In the genomic region with DNA sequence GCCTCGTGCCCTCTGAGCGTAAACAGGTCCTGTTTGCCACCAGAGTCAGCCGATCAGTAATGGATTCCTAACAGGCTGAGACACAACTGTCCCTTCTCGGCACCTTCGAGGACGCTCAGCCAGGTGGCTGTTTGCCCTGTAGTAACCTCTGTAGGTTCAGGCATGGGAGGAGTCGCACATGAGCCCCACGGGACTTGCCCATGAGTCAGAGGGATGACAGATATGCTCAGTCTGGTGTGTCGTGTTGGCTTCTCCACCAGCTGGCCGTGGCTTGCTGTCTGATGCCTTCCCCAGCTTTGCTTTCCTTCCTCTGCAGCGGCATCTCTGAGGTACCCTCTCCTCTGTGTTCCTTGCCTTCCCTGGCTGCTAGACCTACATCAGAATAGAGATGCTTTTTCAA, we compare ENCODE assay signal across 8 mouse cellular contexts. TPM values are rescaled to one million over a fixed set of nuclear protein-coding genes. Genes with fewer than 3 reads are reported as not detected.
DNase-seq lines count a peak whose midpoint lies in the region; ATAC-seq lines count a peak whose summit lies in the region.

No protein-coding gene starts in this region.

- H3K36me3 ChIP-seq in liver, embryonic 12.5 days = no peaks in the 10 kb centered on the region
- no peaks in the 10 kb centered on the region for H3K36me3 ChIP-seq in embryonic facial prominence, embryonic 14.5 days (ENCODE audit: control insufficient read depth, insufficient read depth, low read length)
- H3K36me3 ChIP-seq in stomach, embryonic 16.5 days (ENCODE audit: control insufficient read depth, insufficient read depth, low read length) = no peaks in the 10 kb centered on the region

- ATAC-seq in liver, embryonic 12.5 days = no peak
- ATAC-seq in embryonic facial prominence, embryonic 14.5 days (ENCODE audit: low read depth) = peak; percentile 20; the same call in 1 of the 2 replicates
- peak; percentile 39; the same call in 1 of the 2 replicates for ATAC-seq in stomach, embryonic 16.5 days (ENCODE audit: insufficient read depth, low FRiP score)

- no peaks in the 10 kb centered on the region for H3K9me3 ChIP-seq in liver, embryonic 12.5 days (replicated peaks)
- no peaks in the 10 kb centered on the region for H3K9me3 ChIP-seq in embryonic facial prominence, embryonic 14.5 days (ENCODE audit: control insufficient read depth, low read length)
- no peaks in the 10 kb centered on the region for H3K9me3 ChIP-seq in stomach, embryonic 16.5 days (replicated peaks; ENCODE audit: control insufficient read depth, low read length)

- peak; percentile 37 for DNase-seq in cerebellum, adult 8-10 months
- no peak for DNase-seq in cerebellum, postnatal 36 days
- peak; percentile 5 for DNase-seq in liver
- DNase-seq in embryonic facial prominence, embryonic 14.5 days (ENCODE audit: low spot score) = peak; percentile 65
- no peak for DNase-seq in gastrocnemius, adult 8-10 months (ENCODE audit: low spot score in 2 of 2)
- DNase-seq in kidney, adult 9 months = no peak

- H3K4me3 ChIP-seq in liver, embryonic 12.5 days = no peak overlapping the region
- no peak overlapping the region for H3K4me3 ChIP-seq in embryonic facial prominence, embryonic 14.5 days (ENCODE audit: low read depth, low read length)
- no peak overlapping the region for H3K4me3 ChIP-seq in stomach, embryonic 16.5 days (replicated peaks; ENCODE audit: low read length)

- H3K27me3 ChIP-seq in liver, embryonic 12.5 days (replicated peaks) = no peaks in the 10 kb centered on the region; the same call in 1 of the 2 replicates
- H3K27me3 ChIP-seq in embryonic facial prominence, embryonic 14.5 days (replicated peaks; ENCODE audit: control insufficient read depth, insufficient read depth, low read length) = no peaks in the 10 kb centered on the region
- H3K27me3 ChIP-seq in stomach, embryonic 16.5 days (ENCODE audit: control insufficient read depth, insufficient read depth, low read length) = 0 out of 2 replicates have a peak, but pooled peaks cover 2% of the 10 kb centered on the region

- H3K27ac ChIP-seq in liver, embryonic 12.5 days = no peak overlapping the region
- no peak overlapping the region for H3K27ac ChIP-seq in embryonic facial prominence, embryonic 14.5 days (replicated peaks; ENCODE audit: low read depth, low read length)
- no peak overlapping the region for H3K27ac ChIP-seq in stomach, embryonic 16.5 days (ENCODE audit: low read length)

- no peak overlapping the region for H3K9ac ChIP-seq in liver, embryonic 12.5 days
- H3K9ac ChIP-seq in embryonic facial prominence, embryonic 14.5 days (ENCODE audit: low read depth, low read length) = no peak overlapping the region
- H3K9ac ChIP-seq in stomach, embryonic 16.5 days (ENCODE audit: low read length) = no peak overlapping the region

- H3K4me1 ChIP-seq in liver, embryonic 12.5 days = peaks cover 54% of the 10 kb centered on the region
- H3K4me1 ChIP-seq in embryonic facial prominence, embryonic 14.5 days (ENCODE audit: control insufficient read depth, insufficient read depth, low read length) = peaks cover 27% of the 10 kb centered on the region
- no peaks in the 10 kb centered on the region for H3K4me1 ChIP-seq in stomach, embryonic 16.5 days (ENCODE audit: control insufficient read depth, insufficient read depth, low read length)

- 62% methylated on average over 11 of the region's 11 CpGs for WGBS in liver, embryonic 12.5 days (ENCODE audit: insufficient replicate concordance)
- 67% methylated on average over 11 of the region's 11 CpGs for WGBS in embryonic facial prominence, embryonic 14.5 days
- WGBS in stomach, embryonic 16.5 days = 52% methylated on average over 11 of the region's 11 CpGs

- no peak overlapping the region for H3K4me2 ChIP-seq in liver, embryonic 12.5 days
- no peak overlapping the region for H3K4me2 ChIP-seq in embryonic facial prominence, embryonic 14.5 days (ENCODE audit: low read depth, low read length)
- H3K4me2 ChIP-seq in stomach, embryonic 16.5 days (ENCODE audit: low read depth, low read length) = no peak overlapping the region

RNA-seq across cellular contexts. Expression of a gene that starts 9.6 kb away (rescaled TPM):
- 5.4 and 5.5 TPM in 2 replicates for polyA plus RNA-seq in liver, embryonic 12.5 days (2016; fragmentation: Nextera tagmentation; extraction: Ambion mirVana)
- 10.5 and 11.9 TPM in 2 replicates for polyA plus RNA-seq in embryonic facial prominence, embryonic 14.5 days (2014; fragmentation: Nextera tagmentation; extraction: Ambion mirVana)
- 11.3 and 15.4 TPM in 2 replicates for polyA plus RNA-seq in stomach, embryonic 16.5 days (2015; fragmentation: Nextera tagmentation; extraction: Ambion mirVana)
- total RNA-seq in gastrocnemius, adult 8-10 months (2022) = 1 to 10 TPM; 1.2 to 1.8 (median 1.5) TPM

Comparison
In these comparisons a context has a peak if more than half of its experiments do, and no peak if none do; other contexts are left out.
1. DNase-seq: peak in cerebellum, adult 8-10 months (single experiment), liver (single experiment) and embryonic facial prominence, embryonic 14.5 days (single experiment); none in cerebellum, postnatal 36 days (0 of 2), gastrocnemius, adult 8-10 months (0 of 2) and kidney, adult 9 months (single experiment).